Mouse (Mus musculus): ENCODE measurements around the gene C8b. TPM values are rescaled to one million over a fixed set of nuclear protein-coding genes. Genes with fewer than 3 reads are reported as not detected.

The C8b gene
- polyA plus RNA-seq, 1 experiment = not detected

DNA sequence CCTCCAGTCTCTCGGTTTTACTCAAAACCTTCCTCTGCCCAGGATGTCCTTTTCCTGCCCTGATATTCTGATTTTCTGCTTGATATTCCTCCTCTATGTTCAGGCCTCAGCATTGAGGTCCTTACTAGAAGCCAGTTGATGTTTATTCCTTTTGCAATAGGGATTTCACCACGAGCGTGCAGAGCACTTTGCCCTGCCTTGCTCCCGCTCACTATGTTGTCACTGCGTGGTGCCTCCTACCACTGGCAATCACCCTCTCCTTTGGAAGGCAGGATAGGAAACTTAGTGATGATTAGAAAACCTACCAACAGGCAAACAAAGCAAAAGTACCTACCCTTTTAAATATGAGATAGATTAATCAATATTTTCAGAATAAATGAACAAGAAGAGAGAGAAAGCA lies 13.3 kb downstream of the C8b start:
- Histone ChIP-seq H3K27me3 (ENCODE audit: control insufficient read depth, insufficient read depth, low read length) (no peaks in the 10 kb centered on the region), H3K4me1 (ENCODE audit: control insufficient read depth, insufficient read depth, insufficient read length, low read length) (no peaks in the 10 kb centered on the region), H3K36me3 (ENCODE audit: control insufficient read depth, insufficient read depth, low read length) (no peaks in the 10 kb centered on the region), H3K4me3 (ENCODE audit: low read depth, low read length) (no peak overlapping the region), H3K27ac (ENCODE audit: insufficient read depth, low read depth, low read length) (no peak overlapping the region)
- TF ChIP-seq CTCF (IDR thresholded peaks at IDR 0.05; ENCODE audit: extremely low read depth, insufficient read length, insufficient replicate concordance, low read depth, low read length) = no peak
- TF ChIP-seq POLR2A (IDR thresholded peaks at IDR 0.05; ENCODE audit: low read depth, low read length) = no peak
- 69% methylated on average over 5 of the region's 5 CpGs for WGBS

DNA sequence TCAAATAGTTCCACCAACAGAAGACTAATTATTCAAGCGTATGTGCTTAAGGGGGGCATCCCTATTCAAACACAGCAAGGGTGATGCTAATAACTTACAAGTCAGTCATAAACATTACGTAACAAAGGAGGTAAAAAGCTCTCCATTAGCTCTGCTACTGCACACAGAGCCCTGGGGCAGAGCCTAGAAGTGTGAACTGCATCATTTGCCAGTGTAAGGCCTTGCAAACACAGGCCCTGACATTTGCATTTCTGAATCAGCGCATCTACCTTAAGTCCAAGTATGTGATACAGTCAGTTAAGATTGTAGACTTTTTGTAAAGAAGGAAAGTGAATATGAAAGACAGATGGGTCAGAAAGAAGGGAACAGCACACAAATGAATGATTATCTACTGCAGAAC lies 15.3 kb downstream of the C8b start:
- WGBS = 87% methylated on average over 3 of the region's 3 CpGs
- no peaks in the 10 kb centered on the region for H3K4me1 ChIP-seq (ENCODE audit: control insufficient read depth, insufficient read depth, insufficient read length, low read length)

DNA sequence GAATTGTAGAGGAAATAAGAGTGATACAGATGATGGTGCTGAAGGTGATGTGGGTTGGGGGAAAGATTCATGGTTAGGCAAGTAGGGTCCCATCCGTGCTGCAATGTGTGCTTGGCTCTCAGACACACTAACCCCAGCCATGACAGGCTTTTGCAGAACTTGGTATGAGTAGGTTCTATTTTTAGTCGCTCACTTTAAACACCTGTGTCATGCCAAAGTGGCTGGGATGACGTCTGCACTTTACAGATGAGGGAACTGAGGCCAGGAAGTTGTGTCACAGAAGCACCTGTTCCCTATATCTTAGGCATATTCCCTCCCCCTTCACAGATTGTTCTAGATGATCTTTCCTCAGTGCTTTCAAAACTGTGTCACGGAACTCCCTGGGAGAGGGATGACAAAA lies 16.2 kb downstream of the C8b start:
- Histone ChIP-seq H3K4me3 (ENCODE audit: low read depth, low read length) (no peak overlapping the region), H3K27ac (ENCODE audit: insufficient read depth, low read depth, low read length) (no peak overlapping the region), H3K36me3 (ENCODE audit: control insufficient read depth, insufficient read depth, low read length) (no peaks in the 10 kb centered on the region), H3K4me1 (ENCODE audit: control insufficient read depth, insufficient read depth, insufficient read length, low read length) (no peaks in the 10 kb centered on the region), H3K27me3 (ENCODE audit: control insufficient read depth, insufficient read depth, low read length) (no peaks in the 10 kb centered on the region)
- no peak for TF ChIP-seq CTCF (IDR thresholded peaks at IDR 0.05; ENCODE audit: extremely low read depth, insufficient read length, insufficient replicate concordance, low read depth, low read length)
- TF ChIP-seq POLR2A (IDR thresholded peaks at IDR 0.05; ENCODE audit: low read depth, low read length) = no peak
- WGBS = 74% methylated on average over 4 of the region's 4 CpGs

More for the DNA sequence above, 15.3 kb downstream of the C8b start:
- H3K27ac ChIP-seq (ENCODE audit: insufficient read depth, low read depth, low read length) = no peak overlapping the region
- no peaks in the 10 kb centered on the region for H3K27me3 ChIP-seq (ENCODE audit: control insufficient read depth, insufficient read depth, low read length)
- H3K4me3 ChIP-seq (ENCODE audit: low read depth, low read length) = no peak overlapping the region
- TF ChIP-seq CTCF (IDR thresholded peaks at IDR 0.05; ENCODE audit: extremely low read depth, insufficient read length, insufficient replicate concordance, low read depth, low read length) (no peak), POLR2A (IDR thresholded peaks at IDR 0.05; ENCODE audit: low read depth, low read length) (no peak)
- H3K36me3 ChIP-seq (ENCODE audit: control insufficient read depth, insufficient read depth, low read length) = no peaks in the 10 kb centered on the region

- Histone ChIP-seq H3K27me3 (ENCODE audit: control insufficient read depth, insufficient read depth, low read length) (no peaks in the 10 kb centered on the region), H3K27ac (ENCODE audit: insufficient read depth, low read depth, low read length) (no peak overlapping the region), H3K36me3 (ENCODE audit: control insufficient read depth, insufficient read depth, low read length) (no peaks in the 10 kb centered on the region), H3K4me1 (ENCODE audit: control insufficient read depth, insufficient read depth, insufficient read length, low read length) (no peaks in the 10 kb centered on the region), H3K4me3 (ENCODE audit: low read depth, low read length) (no peak overlapping the region)
- WGBS = 39% methylated on average over 4 of the region's 4 CpGs
- TF ChIP-seq POLR2A (IDR thresholded peaks at IDR 0.05; ENCODE audit: low read depth, low read length) = no peak
- TF ChIP-seq CTCF (IDR thresholded peaks at IDR 0.05; ENCODE audit: extremely low read depth, insufficient read length, insufficient replicate concordance, low read depth, low read length) = no peak
These were observed 26.0 kb downstream of the C8b start for GRCm38 (mm10) chr4:104792111-104792510.

GRCm38 (mm10) chr4:104798951-104799350 lies 32.8 kb downstream of the C8b start:
- H3K27ac ChIP-seq (ENCODE audit: insufficient read depth, low read depth, low read length) = no peak overlapping the region
- no peak for TF ChIP-seq POLR2A (IDR thresholded peaks at IDR 0.05; ENCODE audit: low read depth, low read length)
- no peak for TF ChIP-seq CTCF (IDR thresholded peaks at IDR 0.05; ENCODE audit: extremely low read depth, insufficient read length, insufficient replicate concordance, low read depth, low read length)
- no peaks in the 10 kb centered on the region for H3K27me3 ChIP-seq (ENCODE audit: control insufficient read depth, insufficient read depth, low read length)
- H3K4me3 ChIP-seq (ENCODE audit: low read depth, low read length) = no peak overlapping the region
- no peaks in the 10 kb centered on the region for H3K36me3 ChIP-seq (ENCODE audit: control insufficient read depth, insufficient read depth, low read length)
- 85% methylated on average over 9 of the region's 9 CpGs for WGBS
- no peaks in the 10 kb centered on the region for H3K4me1 ChIP-seq (ENCODE audit: control insufficient read depth, insufficient read depth, insufficient read length, low read length)

GRCm38 (mm10) chr4:104801625-104802024 lies 35.5 kb downstream of the C8b start:
- TF ChIP-seq POLR2A (IDR thresholded peaks at IDR 0.05; ENCODE audit: low read depth, low read length) (no peak), CTCF (IDR thresholded peaks at IDR 0.05; ENCODE audit: extremely low read depth, insufficient read length, insufficient replicate concordance, low read depth, low read length) (no peak)
- Histone ChIP-seq H3K27me3 (ENCODE audit: control insufficient read depth, insufficient read depth, low read length) (no peaks in the 10 kb centered on the region), H3K27ac (ENCODE audit: insufficient read depth, low read depth, low read length) (no peak overlapping the region), H3K4me1 (ENCODE audit: control insufficient read depth, insufficient read depth, insufficient read length, low read length) (no peaks in the 10 kb centered on the region), H3K36me3 (ENCODE audit: control insufficient read depth, insufficient read depth, low read length) (no peaks in the 10 kb centered on the region), H3K4me3 (ENCODE audit: low read depth, low read length) (no peak overlapping the region)
- 93% methylated on average over 3 of the region's 3 CpGs for WGBS

DNA sequence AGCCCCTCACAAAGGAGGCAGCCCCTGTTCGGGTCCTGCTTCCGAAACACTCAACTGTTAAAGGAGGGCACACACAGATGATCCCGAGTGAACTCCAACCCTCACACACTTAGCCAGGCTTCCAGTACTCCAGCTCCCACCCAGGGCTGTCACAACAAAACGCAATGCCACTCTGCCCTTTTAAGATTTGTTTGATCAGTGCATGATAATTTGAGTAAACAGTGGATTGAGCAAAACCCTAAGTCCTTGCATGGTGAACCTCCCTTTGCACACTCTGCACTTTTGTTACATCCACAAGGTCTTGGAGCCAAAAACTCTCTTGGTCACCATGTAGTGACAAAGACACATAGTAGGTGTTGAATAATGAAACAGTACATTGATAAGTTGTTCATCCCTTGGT lies 38.0 kb downstream of the C8b start:
- H3K4me3 ChIP-seq (ENCODE audit: low read depth, low read length) = no peak overlapping the region
- no peaks in the 10 kb centered on the region for H3K36me3 ChIP-seq (ENCODE audit: control insufficient read depth, insufficient read depth, low read length)
- 58% methylated on average over 4 of the region's 4 CpGs for WGBS
- TF ChIP-seq POLR2A (IDR thresholded peaks at IDR 0.05; ENCODE audit: low read depth, low read length) (no peak), CTCF (IDR thresholded peaks at IDR 0.05; ENCODE audit: extremely low read depth, insufficient read length, insufficient replicate concordance, low read depth, low read length) (no peak)
- no peaks in the 10 kb centered on the region for H3K4me1 ChIP-seq (ENCODE audit: control insufficient read depth, insufficient read depth, insufficient read length, low read length)
- no peak overlapping the region for H3K27ac ChIP-seq (ENCODE audit: insufficient read depth, low read depth, low read length)
- no peaks in the 10 kb centered on the region for H3K27me3 ChIP-seq (ENCODE audit: control insufficient read depth, insufficient read depth, low read length)

All from small intestine, adult 2 months (tissue).